Mouse (Mus musculus) embryo, embryonic 10 days (tissue): ENCODE data around the gene Gpr162.
"Not testable (repeated sequence)": the region's sequence is repeated elsewhere in the genome, so short reads cannot be mapped to it uniquely, and the experiment has no call there.

ENCODE experiments used
- DNase-seq: peaks from one replicate; pipeline ENCODE4 v3.0.0-alpha.2; 2015; ENCODE audit warnings: low spot score

Gene Gpr162

GRCm38 (mm10) chr6:124811403-124811665 is 52.4 kb downstream of the Gpr162 start:
- DNase-seq, result no peak

GRCm38 (mm10) chr6:124810566-124811402 is 53.0 kb downstream of the Gpr162 start:
- not testable (repeated sequence) for DNase-seq

GRCm38 (mm10) chr6:124809775-124810538 is 53.8 kb downstream of the Gpr162 start:
- no peak for DNase-seq

- peak; percentile 93 for DNase-seq
Observed at GRCm38 (mm10) chr6:124809052-124809774, 54.6 kb downstream of the Gpr162 start.
